Mouse (Mus musculus) left cerebral cortex, postnatal 36 days (tissue): Measurements from ENCODE around the gene Pde8b. TPM values are rescaled to one million over a fixed set of nuclear protein-coding genes. Genes with fewer than 3 reads are reported as not detected.

Source experiments
- total RNA-seq, 2 experiments: library from RNA; stranded (reverse); gene quantifications; 2 replicates each; pipeline ENCODE4 v1.2.3; 2021

Gene Pde8b
- total RNA-seq, 2 experiments from 2014 or later, result 138 to 151 TPM

Other genes starting within 250 kb of the Pde8b start
- gene Zbed3, start 73.3 kb upstream of the Pde8b start, total RNA-seq, result 10 to 100 TPM; 14.0 to 19.2 TPM
- gene Aggf1, start 125.0 kb upstream of the Pde8b start, total RNA-seq, result 10 to 100 TPM; 50.1 to 51.2 TPM
- gene Crhbp, start 194.6 kb upstream of the Pde8b start, total RNA-seq, result 10 to 100 TPM; 21.2 to 23.5 TPM
- not detected for gene S100z, start 228.4 kb upstream of the Pde8b start, total RNA-seq